Mouse (Mus musculus) cerebellum, postnatal 10 days (tissue): Measurements from ENCODE around the gene Igfbp7.
A peak's percentile ranks its signal among the peaks of the same experiment; 100 is the strongest.

Experiments used
- DNase-seq, 2 experiments: peaks; one replicate each; pipeline ENCODE4 v3.0.0; 2021; ENCODE audit warnings: mixed read lengths in 2 of 2

Igfbp7 gene

DNA sequence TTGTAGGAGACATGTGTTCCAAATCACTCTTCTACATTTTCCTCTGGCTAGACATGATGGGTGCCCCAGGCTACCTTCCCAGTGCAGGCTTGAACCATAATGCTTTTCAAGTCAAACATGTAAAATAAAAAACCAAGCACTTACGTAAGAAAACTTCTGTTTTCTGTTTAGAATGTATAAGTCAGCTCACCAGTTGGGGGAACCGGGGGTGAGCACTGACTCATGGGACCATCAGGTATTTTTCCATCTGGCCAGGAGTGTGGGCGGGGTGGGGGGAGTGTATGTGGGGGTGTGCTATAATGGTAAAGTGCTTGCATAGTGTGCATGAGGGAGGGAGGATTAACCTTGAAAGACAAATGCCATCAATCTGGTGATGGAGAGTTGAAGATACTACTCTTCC lies 29.8 kb downstream of the Igfbp7 start:
- no peak for DNase-seq

DNA sequence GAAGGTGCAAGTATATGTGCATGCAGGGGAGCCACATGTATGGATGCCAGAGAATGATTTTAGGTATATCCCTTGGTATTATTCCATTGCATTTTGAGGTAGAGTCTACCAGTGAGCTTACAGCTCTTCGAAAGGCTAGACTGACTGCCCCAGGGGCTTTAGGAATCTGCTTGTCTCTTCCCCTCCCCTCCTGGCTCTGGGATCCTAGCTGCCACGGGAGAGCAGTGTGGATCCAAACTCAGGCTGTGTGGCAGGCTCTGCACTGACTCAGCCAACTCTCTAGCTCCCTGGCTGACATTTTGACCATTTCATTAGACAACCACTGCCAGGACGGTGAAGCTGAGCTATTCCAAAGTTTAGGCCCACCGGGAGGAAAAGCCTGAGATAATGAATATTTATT lies 32.3 kb downstream of the Igfbp7 start:
- DNase-seq = no peak

DNA sequence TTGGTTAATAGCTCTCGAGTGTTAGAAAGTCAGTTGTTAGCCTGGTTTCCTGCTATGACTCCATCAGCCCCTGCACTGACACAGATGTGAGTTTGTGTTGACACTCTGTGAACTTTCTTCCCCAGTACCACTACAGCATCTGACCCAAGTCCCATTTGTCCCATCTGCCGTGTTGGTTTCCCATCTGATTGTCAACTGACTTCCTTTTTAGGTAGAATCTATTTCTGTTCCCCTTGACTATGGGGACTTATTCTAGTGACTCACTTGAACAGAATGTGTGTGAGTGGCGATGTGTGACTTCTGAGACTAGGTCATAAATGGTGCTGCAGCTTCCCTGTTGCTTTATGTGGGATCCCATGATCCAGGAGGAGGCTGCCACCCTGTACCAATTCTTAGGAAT lies 32.9 kb downstream of the Igfbp7 start:
- DNase-seq = no peak

DNA sequence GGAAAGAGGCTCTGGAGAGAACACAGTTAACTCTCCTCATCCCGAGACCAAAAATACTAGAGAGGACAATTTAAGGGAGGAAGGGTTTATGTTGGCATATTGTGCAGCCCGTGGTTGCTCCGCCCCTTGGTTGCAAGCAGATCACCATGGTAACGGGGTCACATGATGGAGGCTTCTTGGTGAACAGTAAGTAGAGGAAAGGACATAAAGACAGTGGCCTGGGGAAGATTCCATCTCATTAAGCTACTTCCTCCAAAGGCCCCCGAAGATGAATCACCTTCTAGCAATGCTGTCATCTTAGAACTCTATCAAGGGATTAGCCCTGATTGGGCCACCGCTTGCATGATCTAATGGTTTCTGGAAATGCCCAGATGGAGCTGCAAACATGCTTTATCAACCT lies 35.1 kb downstream of the Igfbp7 start:
- DNase-seq = no peak

DNA sequence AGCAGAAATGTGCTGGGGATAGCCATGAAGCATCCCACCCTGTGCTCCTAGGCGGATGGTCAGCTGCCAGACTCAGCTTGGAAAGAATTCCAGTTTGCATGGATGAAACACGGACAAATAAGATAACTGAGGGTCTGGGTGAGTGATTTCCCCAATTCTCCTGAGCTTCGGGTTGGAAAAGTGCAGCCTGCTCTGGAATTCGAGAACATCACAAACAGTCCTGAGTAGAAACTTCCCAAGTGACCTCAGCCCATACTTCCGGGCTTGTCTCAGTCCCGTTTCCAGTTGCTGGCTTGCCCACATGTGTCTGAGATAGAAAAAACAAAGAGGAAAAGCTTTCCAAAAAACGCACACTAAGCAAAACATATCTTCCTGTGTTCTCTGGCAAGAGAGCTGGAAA lies 35.6 kb downstream of the Igfbp7 start:
- no peak for DNase-seq

DNA sequence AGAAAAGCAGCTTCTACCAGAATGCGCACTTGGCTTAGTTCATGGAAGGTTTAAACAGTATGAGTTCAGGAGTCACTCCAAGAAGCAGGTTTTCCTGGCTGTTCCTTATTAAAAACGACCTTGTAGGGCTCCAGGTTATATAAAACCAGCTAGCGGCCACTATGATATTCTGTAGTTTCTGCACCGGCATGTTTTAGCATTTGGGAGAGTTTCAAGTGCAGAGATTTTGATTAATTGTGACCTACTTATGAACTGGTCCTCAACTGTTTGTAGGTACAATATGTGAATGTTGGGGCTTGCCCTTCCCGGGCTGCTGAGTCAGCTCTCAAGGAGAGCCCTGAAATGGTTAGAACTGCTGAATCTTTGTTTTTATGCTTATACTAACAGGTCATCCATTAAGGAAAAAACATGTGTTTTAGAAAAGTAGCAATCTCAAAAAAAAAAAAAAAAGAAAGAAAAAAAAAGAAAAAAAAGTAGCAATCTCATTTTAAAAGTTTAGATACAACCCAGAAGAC lies 37.4 kb downstream of the Igfbp7 start:
- DNase-seq = no peak

DNA sequence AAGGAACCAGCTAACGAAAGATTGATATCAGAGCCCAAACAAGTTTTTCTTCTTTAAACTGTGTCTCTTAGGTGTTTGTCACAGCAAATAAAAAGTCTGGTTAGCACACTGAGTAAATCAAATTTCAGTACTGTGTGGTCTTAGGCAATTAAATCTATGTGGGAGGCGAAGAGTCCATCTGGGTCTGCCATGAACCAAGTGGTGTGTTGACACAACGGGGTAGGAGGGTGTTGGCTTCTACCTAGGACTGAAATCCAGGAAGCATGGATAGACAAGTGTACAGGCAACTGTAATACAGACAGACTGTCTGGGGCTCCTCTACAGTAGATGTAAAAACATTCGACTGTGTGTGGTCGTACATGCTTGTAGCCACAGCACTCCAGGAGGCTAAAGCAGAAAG lies 38.4 kb downstream of the Igfbp7 start:
- no peak for DNase-seq

DNA sequence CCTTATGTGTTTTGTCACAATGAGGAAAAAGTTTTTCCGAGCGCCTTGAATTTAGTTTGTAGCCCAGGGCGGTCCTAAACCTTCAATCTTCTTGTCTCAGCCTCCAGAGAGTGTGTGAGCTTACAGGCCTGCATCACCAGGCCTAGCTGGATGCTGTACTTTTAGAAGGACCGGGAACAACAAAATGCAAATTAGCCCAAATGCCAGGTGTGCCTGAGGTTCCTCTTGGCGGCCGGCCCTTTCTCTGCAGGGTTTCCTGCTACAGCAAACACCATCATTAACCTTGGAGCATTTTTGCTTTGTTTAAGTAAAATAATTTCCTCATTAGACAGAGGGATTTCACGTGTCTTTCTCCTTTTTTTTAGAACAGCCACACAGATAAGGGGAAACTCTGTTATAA lies 39.6 kb downstream of the Igfbp7 start:
- peak in 1 of 2 experiments; percentile 31 for DNase-seq

DNA sequence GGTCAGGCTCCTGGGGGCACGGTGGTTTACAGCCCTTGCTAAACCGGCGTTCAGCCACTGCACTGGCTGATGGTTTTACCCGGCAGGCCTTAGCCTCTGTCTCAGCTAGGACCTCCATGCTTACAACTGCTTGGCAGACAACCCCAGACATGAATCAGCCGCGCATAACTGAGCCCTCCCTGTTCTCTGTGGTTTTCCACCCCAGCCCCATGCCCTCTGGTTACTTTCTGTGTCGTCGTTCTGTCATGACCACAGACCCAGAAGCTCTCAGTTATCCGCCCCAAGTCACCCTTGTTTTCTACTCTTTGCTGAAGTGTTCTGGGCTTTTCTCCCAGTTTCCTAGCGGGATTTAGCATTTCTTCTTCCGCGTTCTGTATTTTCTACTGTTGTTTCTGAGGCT lies 40.2 kb downstream of the Igfbp7 start:
- DNase-seq = no peak

DNA sequence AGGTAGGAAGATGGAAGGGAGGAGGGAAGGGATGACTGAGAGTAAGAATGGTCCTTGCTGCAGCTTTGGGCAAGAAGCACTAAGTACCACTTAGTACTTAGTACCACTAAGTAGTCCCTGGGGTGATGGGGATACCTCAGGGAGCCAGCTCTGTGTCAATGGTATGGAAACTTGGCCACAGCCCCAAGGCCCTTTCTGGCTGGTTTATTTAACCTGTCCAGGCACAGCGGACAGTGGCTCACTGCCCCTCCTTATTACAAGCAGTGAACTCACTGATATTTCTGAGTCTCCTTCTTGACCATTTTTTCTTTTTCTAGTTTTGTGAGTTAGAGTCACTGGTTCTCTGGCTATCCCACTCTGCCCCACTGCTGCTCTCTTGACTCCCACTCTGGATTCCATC lies 40.7 kb downstream of the Igfbp7 start:
- DNase-seq = no peak

DNA sequence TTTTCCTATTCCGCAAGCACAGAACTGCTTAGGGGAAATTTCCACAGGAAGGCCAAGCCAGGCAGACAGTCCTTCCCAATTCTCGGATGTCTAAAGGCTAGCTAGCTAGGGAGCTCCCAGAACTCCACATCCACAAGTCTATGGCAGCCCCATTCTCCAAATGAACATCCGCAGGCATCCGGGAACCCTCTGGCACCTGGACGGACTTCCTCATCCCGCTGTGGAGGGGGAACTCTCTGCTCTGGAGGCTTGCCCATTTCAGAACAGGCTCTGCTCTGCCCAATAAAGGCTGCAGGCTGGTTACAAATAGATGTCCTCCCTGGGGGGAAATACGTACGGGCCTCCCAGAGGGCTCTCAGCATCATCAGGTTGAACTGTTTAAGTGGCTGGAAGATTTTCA lies 41.5 kb downstream of the Igfbp7 start:
- peak; percentile 19 to 34 for DNase-seq

DNA sequence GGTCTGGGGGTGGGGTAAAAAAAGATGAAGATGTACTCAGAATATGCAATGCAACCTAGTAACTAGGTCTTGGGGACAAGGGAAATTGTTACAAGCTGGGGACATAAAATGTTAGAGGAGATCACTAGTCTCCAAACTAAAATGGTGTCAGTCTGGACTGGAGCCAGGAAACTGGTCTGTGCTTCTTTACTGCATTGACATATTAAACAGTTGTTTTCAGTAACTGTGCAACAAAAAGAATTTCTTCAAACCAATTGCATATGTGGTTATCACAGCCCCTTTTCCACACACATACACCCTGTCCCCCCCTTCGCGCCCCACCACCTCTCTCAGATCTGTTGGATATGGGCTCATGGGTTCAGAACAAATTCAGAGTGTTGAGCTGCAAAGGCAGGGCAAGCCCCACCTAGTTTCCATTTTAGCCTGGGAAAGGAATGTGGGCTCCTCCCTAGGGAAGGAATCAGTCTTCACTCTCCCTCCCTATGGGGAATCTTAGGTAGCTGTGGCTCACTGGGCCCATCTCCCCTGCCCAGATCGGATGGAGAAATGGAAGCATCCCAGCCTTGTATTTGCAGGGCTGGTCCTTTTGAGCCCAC lies 43.3 kb downstream of the Igfbp7 start:
- no peak for DNase-seq

DNA sequence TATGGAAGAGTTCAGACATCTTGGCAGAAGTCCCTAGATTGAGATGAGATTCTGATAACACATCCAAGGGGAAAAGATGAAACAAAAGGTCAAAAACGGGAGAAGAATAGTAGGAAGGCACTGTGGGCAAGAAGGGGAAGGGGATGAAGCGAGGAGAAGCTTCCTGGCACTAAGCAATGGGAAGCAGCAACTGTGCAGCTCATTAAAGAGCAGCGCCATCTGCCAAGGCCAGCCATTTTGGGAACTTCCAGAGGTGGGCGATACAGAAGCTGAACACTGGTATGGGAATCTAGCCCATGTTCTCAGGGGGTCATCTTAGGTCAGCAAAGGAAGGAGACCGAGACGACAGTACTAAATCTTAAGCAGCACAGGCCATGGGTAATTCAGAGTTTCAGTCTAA lies 44.2 kb downstream of the Igfbp7 start:
- no peak for DNase-seq

DNA sequence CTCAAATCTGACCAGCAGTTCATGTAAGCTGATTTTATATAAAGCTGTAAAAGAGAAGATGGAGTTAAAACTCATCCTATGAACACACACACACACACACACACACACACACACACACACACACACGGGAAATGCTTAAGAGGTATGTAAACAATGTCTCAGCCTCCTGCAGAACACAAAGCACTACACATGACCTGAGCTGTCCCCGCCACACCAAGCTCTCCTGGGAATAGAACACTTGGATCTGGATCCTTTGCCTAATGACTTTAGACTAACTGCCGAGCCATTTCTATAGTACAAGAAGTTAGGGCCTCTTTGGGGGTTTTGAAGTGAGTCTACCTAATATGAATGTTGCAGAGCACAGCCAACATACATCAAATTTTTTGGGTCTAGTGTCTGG lies 45.7 kb downstream of the Igfbp7 start:
- DNase-seq = no peak

DNA sequence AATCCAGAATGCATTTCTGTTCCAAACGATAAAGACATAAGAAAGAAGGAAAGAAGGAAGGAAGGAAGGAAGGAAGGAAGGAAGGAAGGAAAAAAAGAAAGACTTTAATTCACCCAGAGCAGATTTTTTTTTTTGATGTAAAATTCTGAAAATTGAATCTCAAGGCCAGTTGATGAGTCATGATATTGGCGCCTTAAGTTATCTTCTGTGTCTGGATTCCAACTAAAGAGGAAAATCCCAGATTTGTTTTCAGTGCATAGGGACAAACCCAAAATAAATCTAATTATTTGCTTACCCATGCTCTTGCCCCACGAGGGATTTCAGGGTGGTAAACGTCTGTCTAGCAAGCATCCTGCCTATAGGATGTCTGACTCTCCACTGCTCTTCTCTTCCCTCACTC lies 46.8 kb downstream of the Igfbp7 start:
- DNase-seq = no peak

DNA sequence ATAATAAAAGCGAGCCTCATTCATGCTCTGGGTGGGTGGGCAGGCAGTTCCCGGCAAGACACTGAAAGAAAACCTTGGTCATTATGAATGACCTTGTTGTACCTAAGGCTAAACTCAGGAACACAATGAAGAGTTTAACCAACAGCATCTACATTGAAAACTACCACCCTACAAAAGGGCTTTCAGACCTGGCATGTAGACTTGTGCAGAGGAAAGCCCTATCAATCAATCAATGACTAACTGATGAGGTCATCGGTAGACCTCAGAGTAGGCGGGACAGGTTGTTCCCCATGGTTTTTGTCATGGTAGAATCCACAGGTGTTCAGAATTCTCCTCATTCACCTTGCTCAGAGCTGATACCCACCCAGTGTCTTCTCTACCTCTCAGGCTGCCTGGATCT lies 47.9 kb downstream of the Igfbp7 start:
- DNase-seq = no peak

DNA sequence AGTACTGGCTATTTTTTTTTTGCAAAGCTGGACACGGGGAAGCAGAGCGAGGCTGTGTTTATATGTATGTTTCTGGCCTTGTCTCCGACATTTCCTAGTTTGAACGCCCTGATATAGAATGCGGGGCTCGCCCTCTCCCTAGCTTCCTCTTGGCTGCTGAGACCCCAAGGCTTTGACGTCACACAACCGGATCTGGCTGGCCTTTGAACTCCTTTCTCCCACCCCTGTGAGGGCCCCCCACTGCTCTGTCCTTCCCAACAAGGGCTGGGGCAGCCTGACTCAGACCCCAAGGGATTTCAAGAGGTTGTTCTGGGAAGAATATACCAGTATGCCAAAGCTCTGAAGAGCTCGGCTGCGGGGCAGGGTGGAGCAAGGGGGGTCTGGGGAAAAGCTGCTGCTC lies 49.5 kb downstream of the Igfbp7 start:
- peak; percentile 33 to 34 for DNase-seq

DNA sequence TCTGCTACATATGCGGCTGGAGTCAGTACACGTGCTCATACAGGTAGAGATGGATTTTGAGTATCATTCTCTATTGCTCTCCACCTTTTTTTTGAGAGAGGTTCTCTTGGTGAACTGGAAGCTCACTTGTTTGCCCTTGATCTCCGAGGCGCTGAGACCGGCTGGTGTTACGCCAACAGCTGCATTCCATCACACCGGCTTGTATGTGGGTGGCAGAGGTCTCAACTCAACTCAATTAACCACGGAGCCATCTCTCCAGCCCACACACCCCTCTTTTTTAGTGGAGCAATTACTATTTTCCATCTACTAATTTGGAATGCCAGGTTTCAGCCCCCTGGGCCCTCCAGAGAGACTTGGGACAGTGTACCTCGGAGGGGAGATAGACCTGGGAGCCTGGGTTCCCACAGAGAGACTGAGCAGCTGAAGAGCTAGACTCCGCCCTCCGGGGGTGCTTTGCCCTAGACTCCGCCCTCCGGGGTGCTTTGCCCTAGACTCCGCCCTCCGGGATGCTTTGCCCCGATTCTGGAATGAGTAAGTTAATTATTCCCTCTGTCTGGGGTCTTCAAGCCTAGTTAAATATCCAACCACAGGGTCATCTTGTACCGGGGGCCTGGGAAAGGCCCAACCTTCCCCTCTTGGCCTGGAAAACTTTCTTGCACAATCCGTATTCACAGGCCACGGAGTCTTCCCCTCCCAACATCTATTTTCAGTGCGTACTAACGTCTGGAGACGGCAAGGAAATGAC lies 50.3 kb downstream of the Igfbp7 start:
- peak; percentile 32 to 50 for DNase-seq

DNA sequence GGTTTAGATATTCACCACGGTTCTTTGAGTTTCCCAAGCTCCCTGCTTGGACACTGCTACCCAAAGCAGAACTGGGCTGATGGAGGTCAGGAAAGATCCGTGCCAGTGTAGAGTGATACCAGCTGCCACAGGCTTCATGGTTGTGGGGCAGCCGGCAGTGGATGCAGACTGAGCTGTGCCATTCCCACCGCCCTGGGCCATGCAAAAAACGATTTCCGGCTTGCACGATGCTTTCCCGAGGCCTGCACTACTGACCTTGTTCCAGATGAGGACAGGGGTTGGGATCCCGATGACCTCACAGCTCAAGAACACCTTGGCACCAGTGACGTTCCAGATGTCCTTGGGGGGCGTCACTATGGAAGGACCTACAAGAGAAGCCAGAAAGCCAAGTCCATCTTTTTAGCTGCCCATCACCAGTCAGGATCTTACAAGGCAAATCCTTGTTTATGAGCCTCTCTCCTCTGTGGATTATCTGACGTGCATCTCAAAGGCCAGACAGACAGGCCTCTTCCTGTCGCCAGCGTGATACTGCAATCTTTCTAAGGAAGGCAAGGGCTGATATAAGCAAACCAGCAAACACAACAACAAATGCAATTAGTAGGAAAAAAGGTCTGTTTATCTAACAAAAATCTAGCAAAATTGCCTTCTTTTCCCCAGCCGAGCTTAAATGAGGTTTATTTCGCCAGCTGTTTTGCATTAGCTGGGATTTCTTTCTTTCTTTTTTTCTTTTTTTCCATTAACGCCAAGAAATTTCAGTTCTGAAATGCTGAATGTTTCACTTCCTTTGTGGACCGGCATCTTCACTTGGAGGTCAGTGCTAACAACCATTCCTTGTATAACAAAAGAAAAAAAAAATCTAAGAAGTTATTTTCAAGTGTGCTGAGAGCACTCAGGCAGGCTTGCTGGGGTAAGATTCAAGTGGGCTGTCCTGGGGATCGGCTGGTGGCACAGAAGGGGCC lies 52.3 kb downstream of the Igfbp7 start:
- DNase-seq = no peak

DNA sequence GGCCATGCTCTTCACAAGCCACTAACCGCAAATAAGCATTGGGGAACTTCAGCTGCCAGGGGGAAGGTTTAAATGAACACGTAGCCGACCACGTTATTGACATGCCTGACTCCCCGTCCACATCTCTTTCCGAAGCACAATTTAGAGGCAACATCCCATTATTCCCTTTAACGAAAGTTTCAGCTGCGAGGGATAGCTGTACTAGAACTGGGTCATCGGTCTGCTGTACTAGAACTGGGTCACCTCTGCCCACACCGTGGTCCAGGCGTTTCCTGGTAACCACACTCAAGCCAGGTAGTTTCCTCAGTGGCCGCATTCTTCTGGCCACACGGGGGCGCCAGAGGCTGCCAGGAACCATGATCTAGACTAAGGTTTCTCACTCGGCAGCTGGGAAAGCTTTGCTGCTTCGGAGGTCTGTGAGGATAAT lies 53.5 kb downstream of the Igfbp7 start:
- DNase-seq = peak; percentile 92 to 94

DNA sequence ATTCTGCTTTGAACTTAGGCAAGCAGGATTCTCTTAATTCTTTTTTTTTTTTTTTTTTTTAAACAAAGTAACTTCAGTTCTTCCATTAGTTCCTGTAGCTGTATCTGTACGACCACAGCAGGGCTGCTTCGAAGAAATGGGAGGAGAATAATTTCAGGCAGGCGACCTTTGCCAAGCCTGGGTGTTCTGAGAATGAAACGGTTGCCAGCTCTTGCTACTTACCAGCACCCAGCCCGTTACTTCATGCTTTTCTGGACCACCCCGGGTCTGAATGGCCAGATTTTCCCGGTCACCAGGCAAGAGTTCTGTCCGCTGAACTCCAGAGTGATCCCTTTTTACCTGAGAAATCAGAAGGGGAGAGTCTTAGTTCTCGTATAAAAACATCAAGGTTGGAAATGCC lies 56.1 kb downstream of the Igfbp7 start:
- no peak for DNase-seq

DNA sequence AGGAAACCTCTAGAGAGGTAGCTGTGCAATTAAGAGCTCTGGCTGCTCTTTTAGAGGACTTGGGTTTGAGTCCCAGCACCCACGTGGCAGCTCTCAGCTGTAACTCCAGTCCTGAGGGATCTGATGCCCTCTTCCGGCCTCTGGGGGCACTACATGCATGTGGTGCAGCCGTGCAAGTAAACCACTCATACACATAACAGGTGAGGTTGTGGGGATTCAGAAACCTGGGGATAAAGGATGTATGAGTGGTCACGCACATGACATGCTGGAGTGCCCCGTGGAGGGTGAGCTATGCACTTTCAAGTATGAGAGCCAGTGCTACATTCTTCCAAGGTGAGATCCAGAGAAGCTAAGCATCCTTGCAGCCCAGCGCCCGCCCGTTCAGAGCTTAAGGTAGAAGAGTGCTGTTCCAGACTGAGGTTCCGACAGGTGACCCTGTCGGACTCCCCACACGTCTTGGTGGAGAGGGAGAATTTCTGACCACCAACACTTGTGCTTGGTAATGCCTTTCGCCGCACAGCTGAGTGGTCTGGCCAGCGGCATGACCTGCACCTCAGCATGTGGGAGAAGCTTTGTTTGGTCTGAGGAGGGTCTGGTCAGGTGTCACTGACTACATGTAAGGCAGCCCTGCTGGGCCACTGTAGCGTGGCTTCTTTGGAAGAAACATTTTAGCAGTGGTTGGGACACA lies 57.7 kb downstream of the Igfbp7 start:
- DNase-seq = no peak

DNA sequence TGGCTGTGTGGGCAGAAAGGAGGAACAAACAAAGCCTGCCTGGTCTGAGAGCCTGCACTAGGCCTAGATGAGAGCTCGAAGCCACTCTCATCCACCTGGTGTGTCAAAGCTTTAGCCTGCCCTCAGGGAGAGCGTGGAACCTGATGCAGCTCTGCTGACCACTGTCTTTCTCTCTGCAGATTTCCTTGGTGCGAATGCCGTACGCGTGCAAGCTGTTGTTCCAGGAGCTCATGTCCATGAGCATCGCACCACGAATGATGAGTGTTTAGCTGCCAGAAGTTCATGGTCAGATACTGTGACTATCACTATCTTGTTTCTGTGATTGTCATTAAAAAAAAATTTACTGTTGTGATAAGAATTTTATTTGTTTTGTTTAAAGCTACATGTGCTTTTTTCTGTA lies 58.9 kb downstream of the Igfbp7 start:
- DNase-seq = no peak
